13 mouse cellular contexts compared by ENCODE assay signal in genomic region chr13:113699415-113699873, GRCm38 (mm10). TPM values are rescaled to one million over a fixed set of nuclear protein-coding genes. Genes with fewer than 3 reads are reported as not detected.
DNase-seq lines count a peak whose midpoint lies in the region; ATAC-seq and TF ChIP-seq lines count a peak whose summit lies in the region.
"Had no signal": no experiment of that assay in that cellular context is flagged by ENCODE, and none has a peak within 500 bp of the region (broad histone marks: within the 10 kb centered on the region; RNA-seq: fewer than 3 reads in every experiment).

No protein-coding gene starts in this region.

- H3K4me2 ChIP-seq in forebrain, embryonic 16.5 days (ENCODE audit: low read length), result peak overlapping the region; percentile 11; the same call in 1 of the 2 replicates
- H3K4me2 ChIP-seq: embryonic facial prominence, embryonic 13.5 days; heart, embryonic 13.5 days had no signal

- in situ Hi-C loops in ES-E14 (cut with MboI; ENCODE audit: low sequenced_read_pairs in 2 of 2, unreplicated experiment in 2 of 2), result loop anchor here in 1 of 2 experiments (10.0 kb wide), 1 partner anchor 165 kb away; no protein-coding TSS in a partner anchor

- H3K4me3 ChIP-seq in ES-E14 (ENCODE audit: insufficient read depth in 1 of 2, low read depth in 1 of 2, low read length in 2 of 2, poor library complexity in 1 of 2, severe bottlenecking in 1 of 2), result no peak overlapping the region
- no peak overlapping the region for H3K4me3 ChIP-seq in forebrain, embryonic 16.5 days (replicated peaks; ENCODE audit: low read length)
- H3K4me3 ChIP-seq: embryonic facial prominence, embryonic 13.5 days; heart, embryonic 13.5 days had no signal

- ATAC-seq in frontal cortex, adult (ENCODE audit: low TSS enrichment), result peak; percentile 93
- 0 out of 2 replicates have a peak, but pooled peaks have one; percentile 32 for ATAC-seq in forebrain, embryonic 16.5 days
- ATAC-seq in megakaryocyte progenitor cell, adult 5-6 weeks (replicated peaks; ENCODE audit: poor library complexity), result peak; percentile 90
- ATAC-seq: activated CD4-positive, CD25-positive, alpha-beta regulatory T cell, adult 4 months had no signal

- peak overlapping the region; percentile 38; the same call in 1 of the 2 replicates for H3K9ac ChIP-seq in ES-E14 (ENCODE audit: insufficient read depth, low read depth, low read length, poor library complexity, severe bottlenecking)
- H3K9ac ChIP-seq in forebrain, embryonic 16.5 days (replicated peaks; ENCODE audit: low read depth, low read length), result no peak overlapping the region
- H3K9ac ChIP-seq: embryonic facial prominence, embryonic 13.5 days; heart, embryonic 13.5 days had no signal

- WGBS in forebrain, embryonic 16.5 days, result 18% methylated on average over 11 of the region's 11 CpGs

- H3K4me1 ChIP-seq in ES-E14 (ENCODE audit: control insufficient read depth in 2 of 2, insufficient read depth in 2 of 2, low read length in 2 of 2, poor library complexity in 1 of 2), result peaks cover 0 to 3% of the 10 kb centered on the region in 2 experiments; a peak in 1 of 4 replicates
- no peaks in the 10 kb centered on the region; the same call in 1 of the 2 replicates for H3K4me1 ChIP-seq in forebrain, embryonic 16.5 days (replicated peaks; ENCODE audit: control insufficient read depth, insufficient read depth, low read length)
- H3K4me1 ChIP-seq: heart, embryonic 13.5 days had no signal

- no peaks in the 10 kb centered on the region; the same call in 1 of the 2 replicates for H3K9me3 ChIP-seq in ES-E14 (ENCODE audit: control insufficient read depth, insufficient read depth, low read depth, low read length)
- no peaks in the 10 kb centered on the region for H3K9me3 ChIP-seq in forebrain, embryonic 16.5 days (ENCODE audit: control insufficient read depth, low read length)

- H3K36me3 ChIP-seq in ES-E14 (ENCODE audit: control insufficient read depth, insufficient read depth, low read length, poor library complexity, severe bottlenecking), result no peaks in the 10 kb centered on the region
- no peaks in the 10 kb centered on the region for H3K36me3 ChIP-seq in forebrain, embryonic 16.5 days (ENCODE audit: control insufficient read depth, insufficient read depth)
- H3K36me3 ChIP-seq: embryonic facial prominence, embryonic 13.5 days; heart, embryonic 13.5 days had no signal

- no peak overlapping the region for H3K27ac ChIP-seq in ES-E14 (ENCODE audit: insufficient read depth, low read depth, low read length, poor library complexity, severe bottlenecking)
- no peak overlapping the region for H3K27ac ChIP-seq in forebrain, embryonic 16.5 days (ENCODE audit: low read length)
- H3K27ac ChIP-seq: embryonic facial prominence, embryonic 13.5 days; heart, embryonic 13.5 days had no signal

- DNase-seq in frontal cortex, postnatal 14 days (ENCODE audit: low spot score in 2 of 2), result no peak
- no peak for DNase-seq in ES-E14 (ENCODE audit: low read depth, low spot score)
- no peak for DNase-seq in adrenal gland, postnatal 10 days
- no peak for DNase-seq in adrenal gland, postnatal 4 days (ENCODE audit: low spot score in 2 of 2)
- DNase-seq in urinary bladder, postnatal 36 days (ENCODE audit: low spot score in 2 of 2), result no peak

- no peaks in the 10 kb centered on the region for H3K27me3 ChIP-seq in forebrain, embryonic 16.5 days (replicated peaks; ENCODE audit: control insufficient read depth, insufficient read depth, low read length)
- H3K27me3 ChIP-seq: embryonic facial prominence, embryonic 13.5 days; heart, embryonic 13.5 days had no signal

TF ChIP-seq in ES-E14, 5 proteins besides CTCF, POLR2A, EP300 and RAD21:
- TF ChIP-seq HCFC1 (IDR thresholded peaks at IDR 0.05; ENCODE audit: borderline replicate concordance, insufficient read depth, low read length), result no peak
- TF ChIP-seq MAFK (IDR thresholded peaks at IDR 0.05; ENCODE audit: insufficient read depth, low read depth, low read length), result no peak

RNA-seq across cellular contexts. Expression of gene Hspb3, which starts 36.0 kb away (rescaled TPM):
- total RNA-seq in ES-E14 (2012; rRNA removed), result 0.32 TPM in 1 of 2 replicates, not detected in the other
- polyA plus RNA-seq in forebrain, embryonic 16.5 days (2015; fragmentation: Nextera tagmentation; extraction: Ambion mirVana), result 1.1 and 1.4 TPM in 2 replicates
- not detected in 2 replicates for total RNA-seq in megakaryocyte progenitor cell, adult 5-6 weeks (2015)
- total RNA-seq in megakaryocyte progenitor cell, adult 5-6 weeks (2017), result not detected in 2 replicates
- total RNA-seq in adrenal gland, postnatal 10 days (2021), result 1 to 10 TPM; 2.0 to 7.1 TPM
- 1 to 10 TPM in 1 of 2 experiments, under 1 TPM in 1; 0.92 to 1.8 TPM for total RNA-seq in adrenal gland, postnatal 4 days (2021)
- polyA plus RNA-seq: activated CD4-positive, CD25-positive, alpha-beta regulatory T cell, adult 4 months; large intestine, adult 2 months; small intestine, adult 2 months had no signal

Comparison
In these comparisons a context has a peak if more than half of its experiments do, and no peak if none do; other contexts are left out.
1. ATAC-seq: peak in every context shown above with its lines; median percentile 93 in frontal cortex, adult; 90 in megakaryocyte progenitor cell, adult 5-6 weeks; 32 in forebrain, embryonic 16.5 days.